Mouse (Mus musculus): Measurements from ENCODE around the gene Adprhl2.

DNA sequence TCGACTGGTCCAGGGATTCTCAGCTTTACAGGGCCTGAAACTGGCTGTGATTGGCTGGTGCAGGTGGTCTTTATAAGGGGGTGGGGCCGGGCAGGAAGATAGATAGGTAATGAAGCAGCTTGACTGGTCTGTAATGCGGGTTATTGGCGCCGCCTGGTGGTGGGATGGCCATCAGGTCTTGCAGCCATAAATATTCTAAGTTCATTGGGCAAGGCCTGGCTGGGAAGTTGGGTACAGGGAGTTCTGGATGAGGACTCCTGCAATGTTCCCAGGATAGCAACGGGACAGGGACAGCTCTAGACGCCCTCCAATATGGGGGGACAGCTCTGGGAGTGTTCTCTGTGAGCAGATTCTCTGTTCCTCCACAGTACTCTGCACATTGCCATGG lies 11.6 kb downstream of the Adprhl2 start:
- TF ChIP-seq CTCF (IDR thresholded peaks at IDR 0.05; ENCODE audit: extremely low read depth, insufficient read depth, low read length) (peak; percentile 83), POLR2A (IDR thresholded peaks at IDR 0.05; ENCODE audit: extremely low read depth, insufficient read depth, low read length) (no peak)
